Mouse (Mus musculus) limb, embryonic 13.5 days (tissue): ENCODE results near the gene Uhrf1. TPM values are rescaled to one million over a fixed set of nuclear protein-coding genes. Genes with fewer than 3 reads are reported as not detected.
A peak's percentile ranks its signal among the peaks of the same experiment; 100 is the strongest.
"Not testable (repeated sequence)": the region's sequence is repeated elsewhere in the genome, so short reads cannot be mapped to it uniquely, and the experiment has no call there.

Source experiments
- ATAC-seq: fragments of 200-750 bp; cut with Nextera tagmentation; 2 replicates; pipeline ENCODE4 v1.8.0; 2017; ENCODE audit warnings: low read depth, moderate number of reproducible peaks, moderate TSS enrichment; ENCODE audit not compliant: low FRiP score
- H3K27ac ChIP-seq: fragments of 300-500 bp; sonication (generic); 2 replicates; pipeline ENCODE4 v1.5.1; 2015; ENCODE audit warnings: inconsistent platforms, mild to moderate bottlenecking, moderate library complexity
- H3K27me3 ChIP-seq: fragments of 300-500 bp; sonication (generic); 2 replicates; pipeline ENCODE4 v1.6.1; 2015; ENCODE audit warnings: mild to moderate bottlenecking, inconsistent platforms
- H3K36me3 ChIP-seq: fragments of 300-500 bp; sonication (generic); 2 replicates; pipeline ENCODE4 v1.6.1; 2015; ENCODE audit warnings: inconsistent platforms, mild to moderate bottlenecking, moderate library complexity
- H3K4me1 ChIP-seq: fragments of 300-500 bp; sonication (generic); 2 replicates; pipeline ENCODE4 v1.6.1; 2015; ENCODE audit warnings: inconsistent platforms
- H3K4me2 ChIP-seq: fragments of 300-500 bp; sonication (generic); replicated peaks from 2 replicates; pipeline ENCODE4 v1.6.1; 2015; ENCODE audit warnings: inconsistent platforms, mild to moderate bottlenecking, moderate library complexity
- H3K4me3 ChIP-seq: fragments of 300-500 bp; sonication (generic); 2 replicates; pipeline ENCODE4 v1.5.1; 2015; ENCODE audit warnings: moderate library complexity, mild to moderate bottlenecking, inconsistent platforms
- H3K9ac ChIP-seq: fragments of 300-500 bp; sonication (generic); 2 replicates; pipeline ENCODE4 v1.6.1; 2015; ENCODE audit warnings: mild to moderate bottlenecking, inconsistent platforms
- H3K9me3 ChIP-seq: fragments of 300-500 bp; sonication (generic); 2 replicates; pipeline ENCODE4 v1.6.1; 2016; ENCODE audit warnings: inconsistent platforms
- WGBS: fragments of 180-500 bp; shearing (Covaris S2); methylation state at CpG from one replicate; pipeline ENCODE4 v1.1.7; 2015; 5-methylcytosine and 5-hydroxymethylcytosine counted together
- polyA plus RNA-seq: library from polyadenylated mRNA; unstranded; fragments of >200 nt; fragmentation: Nextera tagmentation; extraction: Ambion mirVana; gene quantifications from 2 replicates; pipeline ENCODE4 v1.2.1, GENCODE M21; 2015

Uhrf1 gene
- 136 and 146 TPM in 2 replicates for polyA plus RNA-seq

GRCm38 (mm10) chr17:56303160-56303846 is at the start of gene Uhrf1:
TSS of gene Uhrf1 (plus strand) at chr17:56303321.
- WGBS, result under 1% methylated on average over 43 of the region's 43 CpGs
- no peaks in the 10 kb centered on the region for H3K27me3 ChIP-seq
- peak within 1 kb of the TSS; percentile 99 for H3K4me2 ChIP-seq
- H3K4me1 ChIP-seq, result peaks cover 53% of the 10 kb centered on the region
- peaks cover 23% of the 10 kb centered on the region for H3K36me3 ChIP-seq
- H3K27ac ChIP-seq, result peak within 1 kb of the TSS; percentile 87; the same call in 1 of the 2 replicates
- peak within 1 kb of the TSS; percentile 80 for H3K9ac ChIP-seq
- peak within 1 kb of the TSS; percentile 81 for H3K4me3 ChIP-seq
- H3K9me3 ChIP-seq, result no peaks in the 10 kb centered on the region
- ATAC-seq, result peak; percentile 74

GRCm38 (mm10) chr17:56254695-56255094 is 48.4 kb upstream of the Uhrf1 start:
- no peak overlapping the region for H3K27ac ChIP-seq
- 82% methylated on average over 4 of the region's 4 CpGs for WGBS
- no peak for ATAC-seq

GRCm38 (mm10) chr17:56255429-56255828 is 47.7 kb upstream of the Uhrf1 start:
- Histone ChIP-seq H3K4me3 (peak overlapping the region; percentile 67; the same call in 1 of the 2 replicates), H3K27ac (peak overlapping the region; percentile 63; the same call in 1 of the 2 replicates), H3K4me2 (peak overlapping the region; percentile 98), H3K9me3 (no peaks in the 10 kb centered on the region), H3K4me1 (peaks cover 43% of the 10 kb centered on the region), H3K36me3 (peaks cover 25% of the 10 kb centered on the region), H3K9ac (no peak overlapping the region), H3K27me3 (no peaks in the 10 kb centered on the region)
- ATAC-seq, result peak; percentile 6
- 20% methylated on average over 9 of the region's 9 CpGs for WGBS

More at GRCm38 (mm10) chr17:56254695-56255094, 48.4 kb upstream of the Uhrf1 start:
- Histone ChIP-seq H3K27me3 (no peaks in the 10 kb centered on the region), H3K4me1 (peaks cover 35% of the 10 kb centered on the region), H3K9me3 (no peaks in the 10 kb centered on the region), H3K9ac (no peak overlapping the region), H3K4me2 (no peak overlapping the region), H3K4me3 (no peak overlapping the region), H3K36me3 (peaks cover 17% of the 10 kb centered on the region)

GRCm38 (mm10) chr17:56255863-56256238 is 47.3 kb upstream of the Uhrf1 start:
- peak overlapping the region; percentile 80 for H3K27ac ChIP-seq
- peak overlapping the region; percentile 55; the same call in 1 of the 2 replicates for H3K9ac ChIP-seq
- ATAC-seq, result peak; percentile 91
- H3K27me3 ChIP-seq, result no peaks in the 10 kb centered on the region
- no peaks in the 10 kb centered on the region for H3K9me3 ChIP-seq
- peak overlapping the region; percentile 67 for H3K4me3 ChIP-seq
- WGBS, result under 1% methylated on average over 32 of the region's 32 CpGs
- H3K4me2 ChIP-seq, result peak overlapping the region; percentile 98
- peaks cover 44% of the 10 kb centered on the region for H3K4me1 ChIP-seq
- peaks cover 29% of the 10 kb centered on the region for H3K36me3 ChIP-seq

GRCm38 (mm10) chr17:56256239-56256881 is 46.8 kb upstream of the Uhrf1 start, which contains the start of gene Fem1a:
TSS of gene Fem1a (plus strand) at chr17:56256810.
- WGBS, result under 1% methylated on average over 28 of the region's 28 CpGs
- Histone ChIP-seq H3K9ac (peak within 1 kb of the TSS; percentile 75), H3K27ac (peak within 1 kb of the TSS; percentile 80), H3K36me3 (peaks cover 34% of the 10 kb centered on the region), H3K4me3 (peak within 1 kb of the TSS; percentile 67), H3K4me1 (peaks cover 48% of the 10 kb centered on the region), H3K27me3 (no peaks in the 10 kb centered on the region), H3K9me3 (no peaks in the 10 kb centered on the region), H3K4me2 (peak within 1 kb of the TSS; percentile 98)
- peak; percentile 93 for ATAC-seq

- Histone ChIP-seq H3K27ac (no peak overlapping the region), H3K4me2 (peak overlapping the region; percentile 98)
Measured at GRCm38 (mm10) chr17:56257181-56257894, 45.8 kb upstream of the Uhrf1 start.

GRCm38 (mm10) chr17:56258269-56258668 is 44.9 kb upstream of the Uhrf1 start:
- 94% methylated on average over 19 of the region's 19 CpGs for WGBS
- not testable (repeated sequence) for ATAC-seq, H3K27me3 ChIP-seq, H3K27ac ChIP-seq, H3K9ac ChIP-seq, H3K9me3 ChIP-seq
- Histone ChIP-seq H3K4me3 (0 out of 2 replicates have a peak overlapping the region, but pooled peaks have one; percentile 5), H3K4me1 (peaks cover 50% of the 10 kb centered on the region), H3K4me2 (peak overlapping the region; percentile 98; the same call in 1 of the 2 replicates), H3K36me3 (peaks cover 53% of the 10 kb centered on the region)

More at GRCm38 (mm10) chr17:56257181-56257894, 45.8 kb upstream of the Uhrf1 start:
- no peaks in the 10 kb centered on the region for H3K27me3 ChIP-seq
- H3K9me3 ChIP-seq, result no peaks in the 10 kb centered on the region
- 10% methylated on average over 58 of the region's 58 CpGs for WGBS
- peak overlapping the region; percentile 67 for H3K4me3 ChIP-seq
- H3K4me1 ChIP-seq, result peaks cover 50% of the 10 kb centered on the region
- H3K36me3 ChIP-seq, result peaks cover 44% of the 10 kb centered on the region
- H3K9ac ChIP-seq, result peak overlapping the region; percentile 75
- no peak for ATAC-seq

GRCm38 (mm10) chr17:56258812-56259211 is 44.3 kb upstream of the Uhrf1 start:
- peaks cover 50% of the 10 kb centered on the region for H3K4me1 ChIP-seq
- H3K27me3 ChIP-seq, H3K9me3 ChIP-seq, ATAC-seq, H3K27ac ChIP-seq: not testable (repeated sequence)
- WGBS, result 84% methylated on average over 2 of the region's 2 CpGs
- H3K9ac ChIP-seq, result peak overlapping the region; percentile 61
- peaks cover 53% of the 10 kb centered on the region for H3K36me3 ChIP-seq
- 0 out of 2 replicates have a peak overlapping the region, but pooled peaks have one; percentile 5 for H3K4me3 ChIP-seq
- H3K4me2 ChIP-seq, result peak overlapping the region; percentile 21; the same call in 1 of the 2 replicates

GRCm38 (mm10) chr17:56259301-56260037 is 43.7 kb upstream of the Uhrf1 start:
- 86% methylated on average over 10 of the region's 10 CpGs for WGBS
- Histone ChIP-seq H3K36me3 (peaks cover 53% of the 10 kb centered on the region), H3K9ac (peak overlapping the region; percentile 61), H3K4me1 (peaks cover 50% of the 10 kb centered on the region), H3K27me3 (no peaks in the 10 kb centered on the region), H3K4me3 (0 out of 2 replicates have a peak overlapping the region, but pooled peaks have one; percentile 3), H3K4me2 (peak overlapping the region; percentile 25), H3K9me3 (no peaks in the 10 kb centered on the region), H3K27ac (no peak overlapping the region)
- ATAC-seq, result no peak

GRCm38 (mm10) chr17:56261166-56261565 is 42.0 kb upstream of the Uhrf1 start:
- Histone ChIP-seq H3K27me3 (no peaks in the 10 kb centered on the region), H3K36me3 (peaks cover 62% of the 10 kb centered on the region), H3K27ac (no peak overlapping the region), H3K4me1 (peaks cover 42% of the 10 kb centered on the region), H3K4me3 (no peak overlapping the region), H3K9ac (0 out of 2 replicates have a peak overlapping the region, but pooled peaks have one; percentile 14), H3K4me2 (no peak overlapping the region), H3K9me3 (no peaks in the 10 kb centered on the region)
- 78% methylated on average over 3 of the region's 3 CpGs for WGBS
- no peak for ATAC-seq

GRCm38 (mm10) chr17:56262645-56263094 is 40.5 kb upstream of the Uhrf1 start:
- no peak for ATAC-seq
- peaks cover 38% of the 10 kb centered on the region for H3K4me1 ChIP-seq
- no peak overlapping the region for H3K4me3 ChIP-seq
- H3K27me3 ChIP-seq, result no peaks in the 10 kb centered on the region
- 89% methylated on average over 3 of the region's 3 CpGs for WGBS
- H3K27ac ChIP-seq, result peak overlapping the region; percentile 6; the same call in 1 of the 2 replicates
- peaks cover 62% of the 10 kb centered on the region for H3K36me3 ChIP-seq
- H3K9ac ChIP-seq, result no peak overlapping the region; the same call in 1 of the 2 replicates
- no peak overlapping the region for H3K4me2 ChIP-seq
- no peaks in the 10 kb centered on the region for H3K9me3 ChIP-seq
